Mouse (Mus musculus): ENCODE results near the gene Sprr2h. TPM values are rescaled to one million over a fixed set of nuclear protein-coding genes. Genes with fewer than 3 reads are reported as not detected.

The Sprr2h gene
- polyA plus RNA-seq, 1 experiment from 2014 or later = not detected

Other genes with a start within 250 kb of the Sprr2h start
- gene Lelp1, start 242.9 kb upstream of the Sprr2h start, polyA plus RNA-seq (2016; fragmentation: Nextera tagmentation; extraction: Ambion mirVana) = not detected in 2 replicates
- not detected in 2 replicates for gene Sprr2a1, start 169.9 kb upstream of the Sprr2h start, polyA plus RNA-seq (2016; fragmentation: Nextera tagmentation; extraction: Ambion mirVana)
- not detected in 2 replicates for gene Sprr2a2, start 169.8 kb upstream of the Sprr2h start, polyA plus RNA-seq (2016; fragmentation: Nextera tagmentation; extraction: Ambion mirVana)
- gene Sprr2a3, start 100.3 kb upstream of the Sprr2h start, polyA plus RNA-seq (2016; fragmentation: Nextera tagmentation; extraction: Ambion mirVana) = not detected in 2 replicates
- 0.61 TPM in 1 of 2 replicates, not detected in the other for gene Sprr2b, start 69.1 kb upstream of the Sprr2h start, polyA plus RNA-seq (2016; fragmentation: Nextera tagmentation; extraction: Ambion mirVana)
- not detected in 2 replicates for gene Sprr2d, start 46.5 kb upstream of the Sprr2h start, polyA plus RNA-seq (2016; fragmentation: Nextera tagmentation; extraction: Ambion mirVana)
- gene Sprr2e, start 33.5 kb upstream of the Sprr2h start, polyA plus RNA-seq (2016; fragmentation: Nextera tagmentation; extraction: Ambion mirVana) = not detected in 2 replicates
- gene Sprr2f, start 20.5 kb upstream of the Sprr2h start, polyA plus RNA-seq (2016; fragmentation: Nextera tagmentation; extraction: Ambion mirVana) = not detected in 2 replicates
- not detected in 2 replicates for gene Sprr2i, start 22.3 kb downstream of the Sprr2h start, polyA plus RNA-seq (2016; fragmentation: Nextera tagmentation; extraction: Ambion mirVana)
- not detected in 2 replicates for gene Sprr2j-ps, start 32.4 kb downstream of the Sprr2h start, polyA plus RNA-seq (2016; fragmentation: Nextera tagmentation; extraction: Ambion mirVana)
- 5.9 and 7.5 TPM in 2 replicates for gene Gm9774, start 43.7 kb downstream of the Sprr2h start, polyA plus RNA-seq (2016; fragmentation: Nextera tagmentation; extraction: Ambion mirVana)
- not detected in 2 replicates for gene Sprr2k, start 46.9 kb downstream of the Sprr2h start, polyA plus RNA-seq (2016; fragmentation: Nextera tagmentation; extraction: Ambion mirVana)
- not detected in 2 replicates for gene Sprr1b, start 53.1 kb downstream of the Sprr2h start, polyA plus RNA-seq (2016; fragmentation: Nextera tagmentation; extraction: Ambion mirVana)
- not detected in 2 replicates for gene Sprr3, start 73.0 kb downstream of the Sprr2h start, polyA plus RNA-seq (2016; fragmentation: Nextera tagmentation; extraction: Ambion mirVana)
- gene Sprr1a, start 100.2 kb downstream of the Sprr2h start, polyA plus RNA-seq (2016; fragmentation: Nextera tagmentation; extraction: Ambion mirVana) = 0.29 and 0.55 TPM in 2 replicates
- not detected in 2 replicates for gene Sprr4, start 114.8 kb downstream of the Sprr2h start, polyA plus RNA-seq (2016; fragmentation: Nextera tagmentation; extraction: Ambion mirVana)
- gene 2310046K23Rik, start 148.8 kb downstream of the Sprr2h start, polyA plus RNA-seq (2016; fragmentation: Nextera tagmentation; extraction: Ambion mirVana) = not detected in 2 replicates
- not detected in 2 replicates for gene Ivl, start 188.1 kb downstream of the Sprr2h start, polyA plus RNA-seq (2016; fragmentation: Nextera tagmentation; extraction: Ambion mirVana)
- not detected in 2 replicates for gene Smcp, start 203.3 kb downstream of the Sprr2h start, polyA plus RNA-seq (2016; fragmentation: Nextera tagmentation; extraction: Ambion mirVana)
- gene 2210017I01Rik, start 221.8 kb downstream of the Sprr2h start, polyA plus RNA-seq (2016; fragmentation: Nextera tagmentation; extraction: Ambion mirVana) = not detected in 2 replicates
- not detected in 2 replicates for gene Lce6a, start 236.0 kb downstream of the Sprr2h start, polyA plus RNA-seq (2016; fragmentation: Nextera tagmentation; extraction: Ambion mirVana)